ENCODE assay signal across 7 mouse cellular contexts in genomic region chrX:13469160-13470116, GRCm38 (mm10). TPM values are rescaled to one million over a fixed set of nuclear protein-coding genes. Genes with fewer than 3 reads are reported as not detected.
DNase-seq lines count a peak whose midpoint lies in the region; ATAC-seq lines count a peak whose summit lies in the region.

No protein-coding gene starts in this region.

- H3K9me3 ChIP-seq in embryonic facial prominence, embryonic 15.5 days (replicated peaks) = no peaks in the 10 kb centered on the region
- H3K9me3 ChIP-seq in intestine, embryonic 16.5 days (ENCODE audit: control insufficient read depth, low read length) = no peaks in the 10 kb centered on the region
- no peaks in the 10 kb centered on the region for H3K9me3 ChIP-seq in limb, embryonic 15.5 days

- H3K4me3 ChIP-seq in embryonic facial prominence, embryonic 15.5 days (replicated peaks) = no peak overlapping the region
- H3K4me3 ChIP-seq in intestine, embryonic 16.5 days (ENCODE audit: low read length) = no peak overlapping the region
- no peak overlapping the region for H3K4me3 ChIP-seq in limb, embryonic 15.5 days

- peak overlapping the region; percentile 52 for H3K27ac ChIP-seq in embryonic facial prominence, embryonic 15.5 days (replicated peaks)
- H3K27ac ChIP-seq in intestine, embryonic 16.5 days (ENCODE audit: low read length) = no peak overlapping the region
- peak overlapping the region; percentile 47 for H3K27ac ChIP-seq in limb, embryonic 15.5 days

- no peak overlapping the region for H3K9ac ChIP-seq in embryonic facial prominence, embryonic 15.5 days
- H3K9ac ChIP-seq in intestine, embryonic 16.5 days (ENCODE audit: low read depth, low read length) = 0 out of 2 replicates have a peak overlapping the region, but pooled peaks have one; percentile 14
- no peak overlapping the region for H3K9ac ChIP-seq in limb, embryonic 15.5 days

- no peaks in the 10 kb centered on the region for H3K4me1 ChIP-seq in embryonic facial prominence, embryonic 15.5 days
- no peaks in the 10 kb centered on the region for H3K4me1 ChIP-seq in intestine, embryonic 16.5 days (ENCODE audit: control insufficient read depth, insufficient read depth, low read length)
- H3K4me1 ChIP-seq in limb, embryonic 15.5 days = no peaks in the 10 kb centered on the region

- DNase-seq in urinary bladder, postnatal 14 days (ENCODE audit: low spot score) = peak; percentile 29
- no peak for DNase-seq in urinary bladder, postnatal 4 days (ENCODE audit: low spot score in 2 of 2)
- DNase-seq in spleen, postnatal 14 days (ENCODE audit: low spot score in 2 of 2) = no peak

- H3K36me3 ChIP-seq in embryonic facial prominence, embryonic 15.5 days = no peaks in the 10 kb centered on the region
- H3K36me3 ChIP-seq in intestine, embryonic 16.5 days (ENCODE audit: control insufficient read depth, insufficient read depth, low read length) = no peaks in the 10 kb centered on the region
- no peaks in the 10 kb centered on the region for H3K36me3 ChIP-seq in limb, embryonic 15.5 days

- ATAC-seq in embryonic facial prominence, embryonic 15.5 days (ENCODE audit: insufficient number of reproducible peaks, low FRiP score, low TSS enrichment, low read depth) = peak; percentile 81
- peak; percentile 67 for ATAC-seq in intestine, embryonic 16.5 days
- no peak for ATAC-seq in limb, embryonic 15.5 days (ENCODE audit: insufficient number of reproducible peaks, low FRiP score, low TSS enrichment, low read depth)
- no peak for ATAC-seq in CD4-positive, CD25-positive, alpha-beta regulatory T cell, adult 4 months

- no peaks in the 10 kb centered on the region for H3K27me3 ChIP-seq in embryonic facial prominence, embryonic 15.5 days
- H3K27me3 ChIP-seq in intestine, embryonic 16.5 days (replicated peaks; ENCODE audit: control insufficient read depth, insufficient read depth, low read length) = 0 out of 2 replicates have a peak, but pooled peaks cover 3% of the 10 kb centered on the region
- H3K27me3 ChIP-seq in limb, embryonic 15.5 days = 0 out of 2 replicates have a peak, but pooled peaks cover 3% of the 10 kb centered on the region

- H3K4me2 ChIP-seq in embryonic facial prominence, embryonic 15.5 days (replicated peaks) = no peak overlapping the region
- no peak overlapping the region for H3K4me2 ChIP-seq in intestine, embryonic 16.5 days (ENCODE audit: low read depth, low read length)
- no peak overlapping the region for H3K4me2 ChIP-seq in limb, embryonic 15.5 days

- 37% methylated on average over 9 of the region's 9 CpGs for WGBS in embryonic facial prominence, embryonic 15.5 days
- 64% methylated on average over 9 of the region's 9 CpGs for whole genome bisulfite sequencing in intestine, embryonic 16.5 days
- WGBS in limb, embryonic 15.5 days = 52% methylated on average over 9 of the region's 9 CpGs

RNA-seq across cellular contexts. Expression of gene Nyx, which starts 3.5 kb away (rescaled TPM):
- polyA plus RNA-seq in embryonic facial prominence, embryonic 15.5 days (2015; fragmentation: Nextera tagmentation; extraction: Ambion mirVana) = 0.07 and 0.08 TPM in 2 replicates
- polyA plus RNA-seq in intestine, embryonic 16.5 days (2015; fragmentation: Nextera tagmentation; extraction: Ambion mirVana) = 0.04 and 0.05 TPM in 2 replicates
- polyA plus RNA-seq in limb, embryonic 15.5 days (2015; fragmentation: Nextera tagmentation; extraction: Ambion mirVana) = 0.04 and 0.07 TPM in 2 replicates
- under 1 TPM in 1 of 2 experiments, not detected in 1; 0.08 TPM for polyA plus RNA-seq in CD4-positive, CD25-positive, alpha-beta regulatory T cell, adult 4 months (2017; shearing (Covaris generic))

Comparison
In these comparisons a context has a peak if more than half of its experiments do, and no peak if none do; other contexts are left out.
1. ATAC-seq: peak in embryonic facial prominence, embryonic 15.5 days (single experiment) and intestine, embryonic 16.5 days (single experiment); none in limb, embryonic 15.5 days (single experiment) and CD4-positive, CD25-positive, alpha-beta regulatory T cell, adult 4 months (single experiment).